10 mouse cellular contexts compared by ENCODE assay signal in genomic region chr1:168268751-168269623, GRCm38 (mm10).
DNase-seq lines count a peak whose midpoint lies in the region; ATAC-seq and TF ChIP-seq lines count a peak whose summit lies in the region.
"Had no signal": no experiment of that assay in that cellular context is flagged by ENCODE, and none has a peak within 500 bp of the region (broad histone marks: within the 10 kb centered on the region; RNA-seq: fewer than 3 reads in every experiment).

No protein-coding gene starts in this region.

- no peak overlapping the region for H3K4me2 ChIP-seq in embryonic facial prominence, embryonic 12.5 days (replicated peaks)
- no peak overlapping the region for H3K4me2 ChIP-seq in kidney, embryonic 15.5 days
- H3K4me2 ChIP-seq in heart, postnatal 0 days (ENCODE audit: low read depth, low read length), result no peak overlapping the region
- H3K4me2 ChIP-seq: limb, embryonic 13.5 days had no signal

- 52% methylated on average over 12 of the region's 12 CpGs for WGBS in embryonic facial prominence, embryonic 12.5 days
- 55% methylated on average over 12 of the region's 12 CpGs for WGBS in embryonic facial prominence, embryonic 10.5 days
- WGBS in kidney, embryonic 15.5 days, result 60% methylated on average over 12 of the region's 12 CpGs
- WGBS in heart, postnatal 0 days, result 60% methylated on average over 12 of the region's 12 CpGs

- DNase-seq in embryonic facial prominence, embryonic 10.5 days (ENCODE audit: low spot score), result no peak
- no peak for DNase-seq in kidney, adult 11 months
- DNase-seq in brain, adult 2 months (ENCODE audit: low read depth, low spot score), result peak; percentile 59
- DNase-seq in heart, postnatal 0 days (ENCODE audit: low spot score), result peak; percentile 49
- no peak for DNase-seq in spleen, adult 18-20 months
- no peak for DNase-seq in testis, postnatal 14 days (ENCODE audit: low spot score)
- DNase-seq: adrenal gland, postnatal 36 days had no signal

- no peaks in the 10 kb centered on the region for H3K36me3 ChIP-seq in embryonic facial prominence, embryonic 12.5 days
- H3K36me3 ChIP-seq in embryonic facial prominence, embryonic 10.5 days (replicated peaks), result peaks cover 5% of the 10 kb centered on the region; the same call in 1 of the 2 replicates
- no peaks in the 10 kb centered on the region for H3K36me3 ChIP-seq in kidney, embryonic 15.5 days
- no peaks in the 10 kb centered on the region for H3K36me3 ChIP-seq in heart, postnatal 0 days (replicated peaks; ENCODE audit: control insufficient read depth, insufficient read depth, low read length)
- H3K36me3 ChIP-seq: limb, embryonic 13.5 days had no signal

- H3K9me3 ChIP-seq in embryonic facial prominence, embryonic 12.5 days, result no peaks in the 10 kb centered on the region
- H3K9me3 ChIP-seq in embryonic facial prominence, embryonic 10.5 days, result no peaks in the 10 kb centered on the region
- no peaks in the 10 kb centered on the region for H3K9me3 ChIP-seq in kidney, embryonic 15.5 days (replicated peaks)
- no peaks in the 10 kb centered on the region for H3K9me3 ChIP-seq in heart, postnatal 0 days (replicated peaks; ENCODE audit: control insufficient read depth, low read length)
- H3K9me3 ChIP-seq: limb, embryonic 13.5 days had no signal

- peaks cover 27% of the 10 kb centered on the region for H3K4me1 ChIP-seq in embryonic facial prominence, embryonic 12.5 days
- peaks cover 30% of the 10 kb centered on the region for H3K4me1 ChIP-seq in embryonic facial prominence, embryonic 10.5 days
- peaks cover 52% of the 10 kb centered on the region for H3K4me1 ChIP-seq in kidney, embryonic 15.5 days
- peaks cover 29% of the 10 kb centered on the region for H3K4me1 ChIP-seq in heart, postnatal 0 days (ENCODE audit: control insufficient read depth, insufficient read depth)

- no peak overlapping the region for H3K4me3 ChIP-seq in embryonic facial prominence, embryonic 12.5 days
- no peak overlapping the region for H3K4me3 ChIP-seq in embryonic facial prominence, embryonic 10.5 days
- H3K4me3 ChIP-seq in kidney, embryonic 15.5 days (replicated peaks), result no peak overlapping the region
- H3K4me3 ChIP-seq in heart, postnatal 0 days (ENCODE audit: low read depth, low read length), result no peak overlapping the region
- H3K4me3 ChIP-seq: limb, embryonic 13.5 days had no signal

- no peak for TF ChIP-seq CTCF in heart, postnatal 0 days (IDR thresholded peaks at IDR 0.05; ENCODE audit: low read depth)

- ATAC-seq in embryonic facial prominence, embryonic 12.5 days (ENCODE audit: insufficient number of reproducible peaks, insufficient read depth, low FRiP score, low TSS enrichment), result no peak
- peak; percentile 41; the same call in 1 of the 2 replicates for ATAC-seq in kidney, embryonic 15.5 days (replicated peaks; ENCODE audit: low FRiP score)
- peak; percentile 51; the same call in 1 of the 2 replicates for ATAC-seq in heart, postnatal 0 days (ENCODE audit: insufficient read depth, low read depth)

- 0 out of 2 replicates have a peak overlapping the region, but pooled peaks have one; percentile 17 for H3K27ac ChIP-seq in embryonic facial prominence, embryonic 12.5 days
- no peak overlapping the region; the same call in 1 of the 2 replicates for H3K27ac ChIP-seq in embryonic facial prominence, embryonic 10.5 days (replicated peaks)
- H3K27ac ChIP-seq in kidney, embryonic 15.5 days, result 0 out of 2 replicates have a peak overlapping the region, but pooled peaks have one; percentile 2
- peak overlapping the region; percentile 66 for H3K27ac ChIP-seq in heart, postnatal 0 days (ENCODE audit: low read depth)
- H3K27ac ChIP-seq: limb, embryonic 13.5 days had no signal

- no peak overlapping the region for H3K9ac ChIP-seq in embryonic facial prominence, embryonic 12.5 days
- no peak overlapping the region for H3K9ac ChIP-seq in kidney, embryonic 15.5 days
- H3K9ac ChIP-seq in heart, postnatal 0 days (replicated peaks; ENCODE audit: low read depth, low read length), result no peak overlapping the region
- H3K9ac ChIP-seq: limb, embryonic 13.5 days had no signal

- no peaks in the 10 kb centered on the region for H3K27me3 ChIP-seq in embryonic facial prominence, embryonic 12.5 days
- H3K27me3 ChIP-seq in embryonic facial prominence, embryonic 10.5 days (replicated peaks; ENCODE audit: low read depth, poor library complexity, severe bottlenecking), result no peaks in the 10 kb centered on the region
- H3K27me3 ChIP-seq in kidney, embryonic 15.5 days, result no peaks in the 10 kb centered on the region
- no peaks in the 10 kb centered on the region for H3K27me3 ChIP-seq in heart, postnatal 0 days (ENCODE audit: control insufficient read depth, insufficient read depth, low read length)

- TF ChIP-seq EP300 in heart, postnatal 0 days (IDR thresholded peaks at IDR 0.05; ENCODE audit: low read depth), result no peak

Comparison
In these comparisons a context has a peak if more than half of its experiments do, and no peak if none do; other contexts are left out.
1. DNase-seq: peak in brain, adult 2 months (single experiment) and heart, postnatal 0 days (single experiment); none in embryonic facial prominence, embryonic 10.5 days (single experiment), kidney, adult 11 months (single experiment), spleen, adult 18-20 months (0 of 2) and testis, postnatal 14 days (single experiment).